Mouse (Mus musculus) c-Kit-positive CD71-positive TER-119-negative erythroid progenitor cells, embryonic 14.5 days (primary cell): Measurements from ENCODE around the gene Npr2.

Source experiments
- DNase-seq: peaks from one replicate; pipeline ENCODE4 v3.0.0-alpha.2; 2013; ENCODE audit warnings: low read depth

Npr2 gene

DNA sequence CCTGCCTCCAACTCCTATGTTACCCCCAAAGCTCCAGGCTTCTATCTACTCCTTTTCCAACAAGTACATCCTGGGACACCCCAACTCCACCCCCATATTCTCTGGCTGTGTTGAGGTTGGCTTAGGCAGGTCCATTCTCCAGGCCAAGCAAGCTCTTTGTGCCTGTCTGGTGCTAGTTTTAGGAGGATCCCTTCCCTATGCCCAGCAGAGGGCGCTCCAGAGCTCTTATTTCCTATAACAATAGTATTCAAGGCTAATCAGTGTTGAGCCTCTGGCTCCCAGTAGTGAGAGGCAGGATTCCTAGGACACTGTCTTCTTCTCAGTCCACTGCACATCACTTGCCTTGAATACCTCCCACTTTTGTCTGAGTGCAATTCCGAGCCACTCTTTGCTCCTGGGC lies 40.3 kb downstream of the Npr2 start:
- peak; percentile 90 for DNase-seq

DNA sequence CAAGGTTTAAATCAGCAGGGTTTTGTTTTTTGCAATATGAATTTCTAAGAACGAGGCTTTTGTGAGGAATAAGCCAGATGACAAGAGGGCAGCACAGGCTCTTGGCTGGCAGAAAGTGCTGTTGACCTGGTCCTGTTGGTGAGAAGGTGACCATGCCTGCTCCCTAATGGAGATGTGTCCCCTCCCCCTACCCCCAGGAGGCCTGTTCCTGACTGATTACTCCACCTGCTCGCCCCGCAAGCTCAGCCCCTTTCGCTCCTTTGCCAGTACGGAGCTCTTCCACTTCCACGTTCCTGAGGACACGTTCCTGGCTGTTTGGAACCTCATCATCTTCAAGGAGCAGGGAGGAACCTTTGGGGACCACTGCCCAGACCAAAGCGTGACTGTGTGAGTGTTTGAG lies 42.0 kb downstream of the Npr2 start:
- DNase-seq = no peak

DNA sequence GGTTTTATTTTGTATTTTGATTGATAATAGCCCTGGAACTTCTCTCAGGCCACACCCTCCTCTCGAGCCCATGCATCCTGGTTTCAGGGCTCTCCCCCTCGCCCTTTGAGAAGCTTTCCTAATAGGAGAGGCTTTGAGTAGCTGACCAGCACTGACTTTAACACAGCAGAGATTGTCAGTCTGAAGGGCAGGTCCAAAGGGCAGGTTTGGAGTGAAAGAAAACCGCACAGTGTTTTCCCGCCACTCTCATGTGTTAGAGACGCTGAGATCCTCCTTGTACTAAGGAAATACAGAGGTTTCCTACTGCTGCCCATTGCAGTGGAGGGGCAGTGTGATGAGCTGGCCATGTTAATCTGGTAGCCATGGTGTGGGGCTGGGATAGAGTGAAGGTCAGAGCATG lies 43.2 kb downstream of the Npr2 start:
- no peak for DNase-seq

DNA sequence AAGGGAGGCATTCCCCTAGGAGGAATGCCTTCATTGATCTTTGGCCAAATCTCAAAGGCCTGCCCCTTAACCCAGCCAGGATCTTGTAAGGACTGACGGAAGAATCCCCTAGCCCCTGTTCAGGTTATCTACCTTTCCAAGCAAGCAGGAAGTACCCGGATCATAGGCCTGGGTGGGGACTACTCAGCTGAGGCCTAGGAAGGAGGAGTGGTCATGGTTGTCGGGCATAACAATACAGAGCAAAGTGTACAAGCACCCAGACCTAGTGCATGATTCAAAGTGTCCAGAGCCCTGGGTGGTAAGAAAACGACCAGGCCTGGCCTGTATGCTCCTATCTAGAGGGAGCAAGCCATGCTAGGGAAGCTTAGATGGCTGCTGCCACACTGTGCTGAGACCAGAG lies 43.9 kb downstream of the Npr2 start:
- DNase-seq = no peak

DNA sequence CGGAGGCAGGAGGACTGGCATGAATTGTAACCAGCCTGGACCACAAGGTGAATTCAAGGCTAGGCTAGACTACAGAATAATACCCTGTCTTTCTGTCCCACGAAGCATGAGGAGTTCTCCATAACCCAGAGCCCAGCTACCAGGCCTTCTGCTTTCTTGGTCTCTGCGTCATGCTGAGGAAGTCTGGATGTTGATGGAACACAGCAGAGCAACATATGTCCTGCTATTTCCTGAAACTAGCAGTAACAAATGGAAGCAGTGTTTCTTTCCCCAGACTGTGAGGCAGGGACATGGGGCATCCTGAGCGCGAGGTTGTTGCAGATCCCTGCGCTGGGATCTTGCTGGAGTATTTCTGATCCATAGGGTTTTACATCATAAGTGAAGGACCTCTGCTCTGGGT lies 46.8 kb downstream of the Npr2 start:
- no peak for DNase-seq

DNA sequence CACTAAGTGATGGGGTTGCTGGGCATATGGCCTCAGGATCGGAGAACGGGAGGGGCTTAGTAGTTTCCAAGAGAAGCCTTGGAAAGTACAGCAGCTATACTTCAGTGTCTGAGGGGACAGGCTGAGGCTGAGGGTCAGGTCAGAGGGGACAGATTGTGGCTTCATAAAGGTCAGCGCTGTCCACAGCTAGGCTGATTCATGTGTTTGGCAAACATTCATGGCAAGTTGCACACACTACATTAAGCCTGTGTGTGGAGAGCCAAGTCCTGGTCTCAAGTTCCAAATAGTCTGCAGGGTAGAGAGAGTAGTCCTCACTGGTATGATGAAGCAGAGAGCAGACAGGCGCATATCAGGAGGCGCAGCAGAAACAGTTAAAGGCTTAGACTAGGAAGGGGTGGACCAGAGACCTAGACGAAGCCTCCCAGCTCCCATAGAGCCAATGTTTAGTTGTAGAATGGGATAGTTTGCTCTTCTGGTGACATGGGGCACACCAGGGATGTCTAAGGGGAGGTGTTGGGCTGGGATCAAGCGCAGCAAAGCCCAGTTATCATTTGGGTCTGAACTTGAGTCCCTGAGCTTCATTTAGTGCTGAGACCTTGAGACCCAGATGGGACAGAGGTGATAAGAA lies 47.8 kb downstream of the Npr2 start:
- DNase-seq = no peak

DNA sequence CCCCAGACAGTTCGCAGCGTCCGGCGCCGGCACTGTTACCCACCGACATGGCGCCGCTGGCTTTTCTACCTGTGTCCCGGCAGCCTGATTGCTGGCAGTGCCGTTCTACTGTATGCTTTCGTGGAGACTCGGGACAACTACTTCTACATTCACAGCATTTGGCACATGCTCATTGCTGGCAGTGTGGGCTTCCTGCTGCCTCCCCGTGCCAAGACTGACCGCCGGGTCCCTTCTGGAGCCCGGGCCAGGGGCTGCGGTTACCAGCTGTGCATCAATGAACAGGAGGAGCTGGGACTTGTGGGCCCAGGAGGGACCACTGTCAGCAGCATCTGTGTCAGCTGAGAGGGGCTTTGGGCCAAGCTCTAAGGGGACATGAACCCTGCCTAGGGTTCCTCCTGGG lies 58.3 kb downstream of the Npr2 start:
- no peak for DNase-seq

DNA sequence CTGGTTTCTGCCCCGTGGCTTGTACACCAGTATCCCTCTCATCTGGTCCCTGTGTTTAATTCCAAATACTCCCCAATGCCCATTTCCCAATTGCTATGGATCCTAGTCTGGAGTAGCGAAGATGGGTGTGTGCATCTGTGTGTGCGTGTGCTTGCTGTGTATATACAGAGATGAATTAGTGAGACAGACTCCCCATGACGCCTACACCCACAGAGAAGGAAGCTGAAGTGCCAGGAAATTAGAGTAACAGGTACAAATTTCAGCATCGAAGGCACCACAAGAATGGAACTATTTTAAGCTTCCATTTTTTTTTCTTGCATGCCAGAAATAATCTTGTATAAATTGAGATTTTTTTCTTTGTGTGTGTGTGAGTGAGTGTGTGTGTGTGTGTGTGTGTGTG lies 59.3 kb downstream of the Npr2 start:
- no peak for DNase-seq

DNA sequence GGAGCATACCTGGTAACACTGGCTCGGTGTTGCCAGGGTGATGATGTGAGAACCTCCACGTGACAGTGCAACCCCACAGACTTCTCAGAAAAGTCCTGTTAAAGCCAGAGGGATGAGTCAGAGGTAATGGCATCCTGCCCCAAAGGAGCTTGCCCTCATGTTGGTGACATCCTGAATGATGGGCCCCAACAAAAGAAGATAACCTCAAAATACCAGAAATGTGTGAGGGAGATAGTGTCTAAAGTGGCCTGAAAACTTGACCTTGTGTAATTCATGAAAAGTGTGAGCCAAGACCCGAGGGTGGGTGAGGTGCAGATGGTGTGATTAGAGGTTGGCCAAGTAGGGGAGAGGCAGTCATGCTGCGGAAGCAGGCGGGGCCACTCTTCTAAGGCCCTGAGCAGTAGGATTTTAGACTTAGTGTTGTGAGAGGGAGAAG lies 62.1 kb downstream of the Npr2 start:
- DNase-seq = peak; percentile 21

DNA sequence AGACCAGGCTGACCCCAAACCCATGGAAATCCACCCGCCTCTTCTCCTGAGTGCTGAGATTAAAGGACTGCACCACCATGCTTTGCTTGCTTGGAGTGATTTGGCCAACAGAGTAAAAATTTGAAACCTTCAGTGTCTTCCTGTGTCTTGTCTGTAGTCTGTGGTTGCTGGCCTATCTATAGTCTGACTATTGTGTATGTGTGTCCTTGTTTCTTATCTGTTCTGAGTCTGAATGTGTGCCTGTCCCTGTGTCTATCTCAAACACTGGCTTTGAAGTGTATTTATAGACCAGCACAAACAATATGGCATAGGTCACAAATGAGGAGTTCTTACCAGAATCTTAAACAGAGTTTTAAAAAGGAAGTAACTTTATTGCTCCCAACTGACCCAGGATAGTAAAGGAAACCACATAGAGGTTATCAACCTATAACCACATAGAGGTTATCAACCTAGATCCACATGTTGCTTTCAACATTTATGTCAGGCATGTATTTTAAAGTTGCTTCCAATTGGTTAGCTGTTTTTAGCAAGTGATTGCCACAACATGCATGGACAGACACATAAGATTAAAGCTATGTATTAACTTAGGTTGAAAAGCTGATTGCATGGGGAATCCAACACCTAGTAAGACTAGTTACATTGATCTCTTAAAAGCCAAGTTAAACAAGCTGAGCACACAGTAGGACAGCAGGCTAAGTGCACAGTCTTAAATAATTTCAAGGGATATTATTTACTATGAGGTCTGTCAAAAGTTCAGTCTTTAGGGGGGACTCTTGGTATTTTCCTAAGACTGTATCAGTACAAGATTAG lies 62.9 kb downstream of the Npr2 start:
- no peak for DNase-seq

DNA sequence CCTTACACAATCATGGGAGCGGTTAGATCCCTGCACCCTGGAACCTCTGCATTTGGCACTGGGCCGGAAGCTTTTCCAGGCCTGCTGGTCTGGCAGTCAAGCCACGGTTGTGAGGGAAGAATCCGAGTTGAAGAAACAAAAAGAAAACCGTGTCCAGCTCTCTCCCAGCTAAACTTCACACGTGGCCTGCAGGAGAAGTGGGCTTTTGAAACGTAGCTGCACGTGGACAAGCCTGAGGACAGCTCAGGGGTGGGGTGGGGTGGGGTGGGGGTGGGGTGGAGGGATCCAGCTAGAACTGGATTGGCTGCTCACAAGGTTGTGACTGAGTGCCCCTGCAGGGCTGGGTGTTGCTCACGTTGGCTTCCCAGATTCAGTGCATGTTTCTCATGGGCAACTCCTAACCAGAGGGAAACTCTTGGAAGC lies 63.5 kb downstream of the Npr2 start:
- DNase-seq = no peak

DNA sequence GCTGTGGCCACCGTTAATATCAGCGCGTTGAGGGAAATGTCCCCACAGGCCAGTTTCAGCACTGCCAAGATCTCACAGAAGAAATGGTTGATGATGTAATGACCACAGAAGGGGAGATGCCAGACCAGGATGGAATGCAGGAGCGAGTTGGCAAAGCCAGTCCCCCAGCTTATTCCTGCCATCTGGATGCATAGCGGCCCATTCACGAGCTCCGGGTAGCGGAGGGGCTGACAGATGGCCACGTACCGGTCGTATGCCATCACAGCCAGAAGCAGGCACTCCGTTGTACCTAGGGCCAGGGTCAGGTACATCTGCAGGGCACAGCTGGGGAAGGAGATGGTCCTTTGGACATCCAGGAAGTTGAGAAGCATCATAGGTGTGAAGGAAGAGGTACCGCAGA lies 64.8 kb downstream of the Npr2 start:
- no peak for DNase-seq

DNA sequence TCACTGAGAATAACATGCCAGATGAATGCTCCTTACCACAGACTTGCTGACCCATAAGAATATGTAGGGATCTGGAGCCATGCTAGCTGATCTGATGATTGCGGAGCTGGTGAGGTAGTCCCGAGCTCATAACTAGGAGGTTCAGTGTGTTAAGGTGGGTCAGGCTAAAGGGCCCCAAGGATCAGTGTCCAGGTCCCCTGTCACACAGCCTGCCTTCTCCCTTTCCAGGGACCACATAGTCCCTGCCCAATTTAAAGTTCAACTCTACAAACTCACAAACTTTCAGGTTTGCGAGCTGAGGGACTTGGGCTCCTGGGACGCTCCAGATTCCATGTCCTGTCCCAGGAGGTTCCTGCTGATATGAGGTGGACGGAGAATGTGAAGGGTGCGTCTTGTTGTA lies 69.0 kb downstream of the Npr2 start, which contains the start of gene Olfr70:
Olfr70 (minus strand) TSS at position 101 of the 400 bp plus-strand sequence.
- no peak for DNase-seq
